Mouse (Mus musculus) MEL (cell line): ENCODE measurements around the gene Nat9. TPM values are rescaled to one million over a fixed set of nuclear protein-coding genes. Genes with fewer than 3 reads are reported as not detected.

Experiments
- DNase-seq: peaks from one replicate; pipeline ENCODE4 v3.0.0; 2011; ENCODE audit warnings: low read depth, low spot score
- H3K27ac ChIP-seq: 2 replicates; pipeline ENCODE4 v1.5.1; 2012; ENCODE audit warnings: low read depth, mild to moderate bottlenecking, control low read depth, low read length, moderate library complexity; ENCODE audit not compliant: control insufficient read depth
- H3K27me3 ChIP-seq, 2 experiments: fragments of 150-350 bp in 1 of 2; sonication (generic) in 1 of 2; 2 replicates each; pipeline ENCODE4 v1.6.1; 2012; ENCODE audit warnings: low read length in 2 of 2, mild to moderate bottlenecking in 2 of 2, improper control_type of control experiment in 1 of 2, moderate library complexity in 1 of 2; ENCODE audit not compliant: insufficient read depth in 2 of 2, control insufficient read depth in 1 of 2
- H3K36me3 ChIP-seq, 2 experiments: 2 replicates each; pipeline ENCODE4 v1.6.1; 2012 to 2014; ENCODE audit warnings: low read length in 2 of 2, improper control_type of control experiment in 1 of 2, inconsistent platforms in 1 of 2, mild to moderate bottlenecking in 1 of 2; ENCODE audit not compliant: insufficient read depth in 2 of 2, control insufficient read depth in 1 of 2
- H3K4me1 ChIP-seq, 2 experiments: fragments of 150-350 bp in 1 of 2; sonication (generic) in 1 of 2; 2 replicates each; pipeline ENCODE4 v1.6.1; 2012; ENCODE audit warnings: low read length in 2 of 2, improper control_type of control experiment in 1 of 2, mild to moderate bottlenecking in 1 of 2; ENCODE audit not compliant: insufficient read depth in 2 of 2, control insufficient read depth in 1 of 2
- H3K4me3 ChIP-seq, 2 experiments: fragments of 150-350 bp in 1 of 2; sonication (generic) in 1 of 2; 2 replicates each; pipeline ENCODE4 v1.5.1; 2012; ENCODE audit warnings: low read depth in 2 of 2, low read length in 2 of 2, mild to moderate bottlenecking in 2 of 2, moderate library complexity in 2 of 2, control low read depth in 1 of 2, improper control_type of control experiment in 1 of 2; ENCODE audit not compliant: control insufficient read depth in 1 of 2, insufficient read depth in 1 of 2
- H3K79me2 ChIP-seq: 2 replicates; pipeline ENCODE4 v1.6.1; 2012; ENCODE audit warnings: mild to moderate bottlenecking, low read length, moderate library complexity; ENCODE audit not compliant: control insufficient read depth, poor library complexity, insufficient read depth
- H3K9ac ChIP-seq: 2 replicates; pipeline ENCODE4 v1.6.1; 2012; ENCODE audit warnings: low read depth, mild to moderate bottlenecking, control low read depth, low read length, moderate library complexity; ENCODE audit not compliant: control insufficient read depth, poor library complexity, severe bottlenecking
- H3K9me3 ChIP-seq: fragments of 150-350 bp; sonication (generic); replicated peaks from 2 replicates; pipeline ENCODE4 v1.6.1; 2012; ENCODE audit warnings: mild to moderate bottlenecking, low read length, improper control_type of control experiment, moderate library complexity; ENCODE audit not compliant: insufficient read depth
- BHLHE40 ChIP-seq: IDR thresholded peaks from 2 replicates; pipeline ENCODE4 v1.6.1; 2012; ENCODE audit warnings: low read depth, mild to moderate bottlenecking, inconsistent platforms, low read length, improper control_type of control experiment, borderline replicate concordance
- CHD2 ChIP-seq: IDR thresholded peaks from 2 replicates; pipeline ENCODE4 v1.6.1; 2011; ENCODE audit warnings: low read length, improper control_type of control experiment
- CTCF ChIP-seq, 3 experiments: IDR thresholded peaks in 2 of 3; conservative IDR thresholded peaks in 1 of 3; 2 replicates each; pipeline ENCODE4 v1.5.1; 2011 to 2012; ENCODE audit warnings: low read length in 3 of 3, low read depth in 2 of 3, mild to moderate bottlenecking in 2 of 3, improper control_type of control experiment in 1 of 3, inconsistent platforms in 1 of 3, mixed read lengths in 1 of 3, moderate library complexity in 1 of 3; ENCODE audit not compliant: control insufficient read depth in 1 of 3, insufficient read depth in 1 of 3, poor library complexity in 1 of 3, severe bottlenecking in 1 of 3
- E2F4 ChIP-seq: IDR thresholded peaks from 2 replicates; pipeline ENCODE4 v1.6.1; 2011; ENCODE audit warnings: low read depth, low read length, improper control_type of control experiment, borderline replicate concordance
- ELF1 ChIP-seq: IDR thresholded peaks from 2 replicates; pipeline ENCODE4 v1.6.1; 2014; ENCODE audit warnings: low read depth, mild to moderate bottlenecking, inconsistent platforms, low read length, improper control_type of control experiment, moderate library complexity
- EP300 ChIP-seq, 2 experiments: IDR thresholded peaks; 2 replicates each; pipeline ENCODE4 v1.6.1; 2011; ENCODE audit warnings: improper control_type of control experiment in 2 of 2, low read length in 2 of 2, low read depth in 1 of 2, mild to moderate bottlenecking in 1 of 2
- ETS1 ChIP-seq: IDR thresholded peaks from 2 replicates; pipeline ENCODE4 v1.6.1; 2012; ENCODE audit warnings: low read depth, mild to moderate bottlenecking, inconsistent platforms, low read length, improper control_type of control experiment, moderate library complexity
- GABPA ChIP-seq: IDR thresholded peaks from 2 replicates; pipeline ENCODE4 v1.6.1; 2012; ENCODE audit warnings: low read depth, mild to moderate bottlenecking, inconsistent platforms, low read length, improper control_type of control experiment, moderate library complexity
- GATA1 ChIP-seq: IDR thresholded peaks from 2 replicates; pipeline ENCODE4 v1.6.1; 2011; ENCODE audit warnings: low read depth, low read length, improper control_type of control experiment
- HCFC1 ChIP-seq: IDR thresholded peaks from 2 replicates; pipeline ENCODE4 v1.6.1; 2012; ENCODE audit warnings: low read depth, mild to moderate bottlenecking, inconsistent platforms, low read length, improper control_type of control experiment, moderate library complexity
- KAT2A ChIP-seq: conservative IDR thresholded peaks from 2 replicates; pipeline ENCODE4 v1.6.1; 2012; ENCODE audit warnings: low read depth, low read length, improper control_type of control experiment, inconsistent platforms
- MAFK ChIP-seq: IDR thresholded peaks from 2 replicates; pipeline ENCODE4 v1.6.1; 2011; ENCODE audit warnings: low read depth, mild to moderate bottlenecking, low read length, improper control_type of control experiment, borderline replicate concordance
- MAX ChIP-seq: IDR thresholded peaks from 2 replicates; pipeline ENCODE4 v1.6.1; 2011; ENCODE audit warnings: low read length, improper control_type of control experiment
- MAZ ChIP-seq: IDR thresholded peaks from 2 replicates; pipeline ENCODE4 v1.6.1; 2012; ENCODE audit warnings: low read depth, mild to moderate bottlenecking, inconsistent platforms, low read length, improper control_type of control experiment
- MEF2A ChIP-seq: IDR thresholded peaks from 2 replicates; pipeline ENCODE4 v1.6.1; 2014; ENCODE audit warnings: low read depth, mild to moderate bottlenecking, inconsistent platforms, low read length, improper control_type of control experiment; ENCODE audit not compliant: poor library complexity, insufficient replicate concordance, severe bottlenecking; ENCODE audit errors: extremely low read depth
- MXI1 ChIP-seq: IDR thresholded peaks from 2 replicates; pipeline ENCODE4 v1.6.1; 2011; ENCODE audit warnings: mild to moderate bottlenecking, low read depth, low read length, improper control_type of control experiment
- MYB ChIP-seq: IDR thresholded peaks from 2 replicates; pipeline ENCODE4 v1.6.1; 2011; ENCODE audit warnings: mild to moderate bottlenecking, low read depth, low read length, improper control_type of control experiment
- MYC ChIP-seq: IDR thresholded peaks from 2 replicates; pipeline ENCODE4 v1.6.1; 2011; ENCODE audit warnings: low read depth, mild to moderate bottlenecking, low read length, improper control_type of control experiment, moderate library complexity
- POLR2A ChIP-seq, 2 experiments: IDR thresholded peaks; 2 replicates each; pipeline ENCODE4 v1.6.1; 2011 to 2012; ENCODE audit warnings: low read length in 2 of 2, mild to moderate bottlenecking in 2 of 2, control low read depth in 1 of 2, improper control_type of control experiment in 1 of 2, low read depth in 1 of 2, moderate library complexity in 1 of 2; ENCODE audit not compliant: control insufficient read depth in 1 of 2, insufficient read depth in 1 of 2, poor library complexity in 1 of 2
- RCOR1 ChIP-seq: IDR thresholded peaks from 2 replicates; pipeline ENCODE4 v1.6.1; 2012; ENCODE audit warnings: low read depth, mild to moderate bottlenecking, inconsistent platforms, low read length, improper control_type of control experiment
- SIN3A ChIP-seq: IDR thresholded peaks from 2 replicates; pipeline ENCODE4 v1.6.1; 2012; ENCODE audit warnings: low read length, improper control_type of control experiment, inconsistent platforms
- TBP ChIP-seq: IDR thresholded peaks from 2 replicates; pipeline ENCODE4 v1.8.0; 2011; ENCODE audit warnings: low read depth, low read length, improper control_type of control experiment
- ZMIZ1 ChIP-seq: IDR thresholded peaks from 2 replicates; pipeline ENCODE4 v1.6.1; 2012; ENCODE audit warnings: low read depth, mild to moderate bottlenecking, inconsistent platforms, low read length, improper control_type of control experiment, moderate library complexity
- polyA plus RNA-seq, 2 experiments: library from polyadenylated mRNA; stranded (reverse) in 1 of 2; unstranded in 1 of 2; fragments of >175 nt in 1 of 2; fragments of >200 nt in 1 of 2; gene quantifications; 2 replicates each; pipeline versions ENCODE4 v1.2.1 to v1.2.4; 2012; ENCODE audit warnings: low replicate concordance in 2 of 2, low read depth in 1 of 2; ENCODE audit not compliant: insufficient read length in 2 of 2, insufficient read depth in 1 of 2, missing spikeins in 1 of 2
- total RNA-seq: library from RNA; depleted of rRNA; stranded (reverse); fragments of 300-350 nt; gene quantifications from 2 replicates; pipeline ENCODE4 v1.2.3, GENCODE M21; 2012

Nat9 gene
- total and polyA plus RNA-seq, 3 experiments: 46.1 to 92.4 TPM; not detected in 1

DNA sequence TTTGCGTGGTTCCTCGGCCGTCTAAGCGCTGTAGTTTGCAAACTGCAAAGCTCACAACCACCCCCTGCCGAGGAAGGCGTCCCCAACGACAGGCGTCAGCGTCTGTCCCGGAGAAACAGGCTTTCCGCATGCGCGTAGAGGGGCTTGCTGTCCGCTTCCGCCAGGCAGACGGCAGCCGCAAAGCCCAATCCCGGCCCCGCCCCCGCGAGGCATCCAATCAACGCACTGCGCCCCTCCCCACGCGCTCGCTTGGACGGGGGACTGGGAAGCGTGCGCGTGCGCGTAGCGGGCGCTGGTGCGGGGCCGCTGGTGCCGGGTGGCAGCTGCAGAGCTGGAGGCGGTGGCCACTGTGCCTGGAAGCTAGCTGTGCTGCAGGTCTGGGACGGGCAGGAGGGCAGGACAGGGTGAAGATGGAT lies 427 bp downstream of the Nat9 start, which contains the start of gene Tmem104 (continued):
- TF ChIP-seq GABPA: peak; percentile 49
- peak; percentile 95 for TF ChIP-seq KAT2A
- peak; percentile 99 for TF ChIP-seq HCFC1
- peak; percentile 82 for TF ChIP-seq MAX
- TF ChIP-seq MAFK: peak; percentile 31; the same call in 1 of the 2 replicates
- TF ChIP-seq RCOR1: no peak; the same call in 1 of the 2 replicates
- peak; percentile 99 for TF ChIP-seq SIN3A

DNA sequence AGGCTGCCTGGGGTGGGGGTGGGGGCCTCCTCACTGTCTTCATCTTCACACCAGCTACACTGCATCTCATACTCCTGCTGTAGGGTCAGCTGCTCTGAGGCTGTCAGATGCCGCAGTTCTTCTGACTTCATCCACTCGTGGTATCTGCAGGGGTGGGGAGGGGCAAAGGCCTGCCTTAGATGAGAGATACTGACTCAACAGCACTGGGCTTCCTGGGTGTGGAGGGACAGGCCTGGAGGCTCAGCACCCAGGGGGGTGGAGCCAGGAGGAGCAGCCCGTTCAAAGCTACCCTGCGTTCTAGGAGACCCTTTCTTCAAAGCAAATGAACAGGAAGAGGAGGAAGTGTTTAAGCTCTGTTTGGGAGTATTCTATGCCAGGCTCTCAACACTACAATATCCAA lies 2.7 kb downstream of the Nat9 start:
- DNase-seq: peak; percentile 76
- peak overlapping the region; percentile 52 for H3K9ac ChIP-seq
- peaks cover 26% of the 10 kb centered on the region for H3K79me2 ChIP-seq
- H3K4me3 ChIP-seq: peak overlapping the region in 1 of 2 experiments; percentile 14; a peak in 2 of 4 replicates
- H3K36me3 ChIP-seq: peaks cover 2 to 32% of the 10 kb centered on the region in 2 experiments
- H3K4me1 ChIP-seq: peaks cover 14 to 28% of the 10 kb centered on the region in 2 experiments
- H3K27ac ChIP-seq: peak overlapping the region; percentile 51
- no peaks in the 10 kb centered on the region for H3K27me3 ChIP-seq
- no peak for TF ChIP-seq CHD2
- TF ChIP-seq ZMIZ1: no peak
- TF ChIP-seq ETS1: peak; percentile 54; the same call in 1 of the 2 replicates
- no peak for TF ChIP-seq CTCF (IDR thresholded peaks at IDR 0.05 in 2 of 3, conservative IDR thresholded peaks at IDR 0.05 in 1 of 3; ENCODE audit: control insufficient read depth in 1 of 3, insufficient read depth in 1 of 3, low read depth in 2 of 3, low read length in 3 of 3, poor library complexity in 1 of 3, severe bottlenecking in 1 of 3)
- TF ChIP-seq GATA1: no peak
- peak; percentile 83 for TF ChIP-seq MAZ
- no peak for TF ChIP-seq RCOR1
- 0 out of 2 replicates have a peak, but pooled peaks have one; percentile 20 for TF ChIP-seq MYC
- TF ChIP-seq MEF2A: no peak
- peak; percentile 59 for TF ChIP-seq MXI1
- TF ChIP-seq MAFK: no peak
- TF ChIP-seq ELF1: peak; percentile 52; the same call in 1 of the 2 replicates
- TF ChIP-seq BHLHE40: 0 out of 2 replicates have a peak, but pooled peaks have one; percentile 11
- TF ChIP-seq E2F4: no peak
- 0 out of 2 replicates have a peak, but pooled peaks have one; percentile 34 for TF ChIP-seq HCFC1
- TF ChIP-seq MYB: no peak
- TF ChIP-seq TBP: peak; percentile 67; the same call in 1 of the 2 replicates
- peak; percentile 50 for TF ChIP-seq SIN3A
- TF ChIP-seq EP300 (IDR thresholded peaks at IDR 0.05; ENCODE audit: low read depth in 1 of 2, low read length in 2 of 2): 0 out of 4 replicates have a peak, but pooled peaks of 1 of the 2 experiments have one; percentile 33
- TF ChIP-seq POLR2A (IDR thresholded peaks at IDR 0.05; ENCODE audit: control insufficient read depth in 1 of 2, insufficient read depth in 1 of 2, low read depth in 1 of 2, low read length in 2 of 2, poor library complexity in 1 of 2): peak in 1 of 2 experiments; percentile 31; a peak in 1 of 4 replicates
- TF ChIP-seq, all 39 proteins: peak for 11
- H3K9me3 ChIP-seq: no peaks in the 10 kb centered on the region
